8 mouse cellular contexts compared by ENCODE assay signal in genomic region chrX:70582344-70582743, GRCm38 (mm10).
A peak's percentile ranks its signal among the peaks of the same experiment; 100 is the strongest.
DNase-seq lines count a peak whose midpoint lies in the region; ATAC-seq and TF ChIP-seq lines count a peak whose summit lies in the region.
"Not testable (repeated sequence)": the region's sequence is repeated elsewhere in the genome, so short reads cannot be mapped to it uniquely, and the experiment has no call there.

No protein-coding gene starts in this region.

- peak; percentile 28 for DNase-seq in Muller cell, postnatal 12 days (ENCODE audit: inconsistent ontology term)
- DNase-seq in cerebellum, adult 8-10 months, result peak; percentile 39
- DNase-seq in forebrain, embryonic 14.5 days (ENCODE audit: low spot score), result peak; percentile 67
- peak; percentile 32 for DNase-seq in heart, postnatal 4 days
- DNase-seq in kidney, postnatal 4 days, result peak; percentile 6 to 24
- DNase-seq in liver, embryonic 14.5 days (ENCODE audit: low read depth in 3 of 3, low spot score in 3 of 3), result not testable (repeated sequence)
- peak; percentile 2 for DNase-seq in thymus, postnatal 14 days

- 19% methylated on average over 2 of the region's 2 CpGs for WGBS in forebrain, embryonic 14.5 days
- 0% methylated on average over 2 of the region's 2 CpGs for WGBS in liver, embryonic 14.5 days (ENCODE audit: insufficient replicate concordance)
- WGBS in neural tube, embryonic 14.5 days, result 24% methylated on average over 2 of the region's 2 CpGs

- ATAC-seq in forebrain, embryonic 14.5 days, result peak; percentile 66; the same call in 1 of the 2 replicates
- not testable (repeated sequence) for ATAC-seq in liver, embryonic 14.5 days (ENCODE audit: insufficient read depth)
- ATAC-seq in neural tube, embryonic 14.5 days (ENCODE audit: low read depth), result peak; percentile 79

- TF ChIP-seq EP300 in liver, embryonic 14.5 days (IDR thresholded peaks at IDR 0.05; ENCODE audit: low read depth), result not testable (repeated sequence)

- H3K4me3 ChIP-seq in forebrain, embryonic 14.5 days (ENCODE audit: low read depth, low read length); liver, embryonic 14.5 days (ENCODE audit: insufficient read depth in 1 of 2, low read depth in 2 of 2, low read length in 2 of 2); neural tube, embryonic 14.5 days (ENCODE audit: low read depth, low read length): not testable (repeated sequence)

- not testable (repeated sequence) for H3K27me3 ChIP-seq in forebrain, embryonic 14.5 days (replicated peaks; ENCODE audit: control insufficient read depth, insufficient read depth, low read length); liver, embryonic 14.5 days (ENCODE audit: control insufficient read depth, insufficient read depth, low read length); neural tube, embryonic 14.5 days (ENCODE audit: control insufficient read depth, insufficient read depth, low read length)

- peak; percentile 46 for TF ChIP-seq CTCF in liver, embryonic 14.5 days (IDR thresholded peaks at IDR 0.05; ENCODE audit: low read depth)

- H3K4me2 ChIP-seq in forebrain, embryonic 14.5 days (ENCODE audit: low read length); liver, embryonic 14.5 days (ENCODE audit: low read depth); neural tube, embryonic 14.5 days (ENCODE audit: low read depth, low read length): not testable (repeated sequence)

- H3K9me3 ChIP-seq in forebrain, embryonic 14.5 days (replicated peaks; ENCODE audit: control insufficient read depth, low read length); liver, embryonic 14.5 days (ENCODE audit: control insufficient read depth, low read length); neural tube, embryonic 14.5 days (ENCODE audit: control insufficient read depth, low read length): not testable (repeated sequence)

- not testable (repeated sequence) for H3K36me3 ChIP-seq in forebrain, embryonic 14.5 days (ENCODE audit: control insufficient read depth, insufficient read depth, low read length); liver, embryonic 14.5 days (replicated peaks; ENCODE audit: control insufficient read depth, insufficient read depth, low read depth); neural tube, embryonic 14.5 days (ENCODE audit: control insufficient read depth, insufficient read depth, low read length)

- not testable (repeated sequence) for H3K4me1 ChIP-seq in forebrain, embryonic 14.5 days (ENCODE audit: control insufficient read depth, insufficient read depth, low read length); liver, embryonic 14.5 days (replicated peaks; ENCODE audit: control insufficient read depth in 2 of 2, insufficient read depth in 2 of 2, low read length in 1 of 2); neural tube, embryonic 14.5 days (ENCODE audit: control insufficient read depth, insufficient read depth, low read length)

- not testable (repeated sequence) for H3K9ac ChIP-seq in forebrain, embryonic 14.5 days (ENCODE audit: low read length); liver, embryonic 14.5 days (replicated peaks); neural tube, embryonic 14.5 days (replicated peaks; ENCODE audit: low read depth, low read length)

- H3K27ac ChIP-seq in forebrain, embryonic 14.5 days (ENCODE audit: low read depth, low read length); liver, embryonic 14.5 days; neural tube, embryonic 14.5 days (ENCODE audit: low read depth, low read length): not testable (repeated sequence)
